Mouse (Mus musculus) frontal cortex, postnatal 14 days (tissue): ENCODE results near the gene Atp2c2.
A peak's percentile ranks its signal among the peaks of the same experiment; 100 is the strongest.

Experiments
- DNase-seq, 2 experiments: peaks; one replicate each; pipeline ENCODE4 v3.0.0; 2022; ENCODE audit warnings: low spot score in 2 of 2

Gene Atp2c2

DNA sequence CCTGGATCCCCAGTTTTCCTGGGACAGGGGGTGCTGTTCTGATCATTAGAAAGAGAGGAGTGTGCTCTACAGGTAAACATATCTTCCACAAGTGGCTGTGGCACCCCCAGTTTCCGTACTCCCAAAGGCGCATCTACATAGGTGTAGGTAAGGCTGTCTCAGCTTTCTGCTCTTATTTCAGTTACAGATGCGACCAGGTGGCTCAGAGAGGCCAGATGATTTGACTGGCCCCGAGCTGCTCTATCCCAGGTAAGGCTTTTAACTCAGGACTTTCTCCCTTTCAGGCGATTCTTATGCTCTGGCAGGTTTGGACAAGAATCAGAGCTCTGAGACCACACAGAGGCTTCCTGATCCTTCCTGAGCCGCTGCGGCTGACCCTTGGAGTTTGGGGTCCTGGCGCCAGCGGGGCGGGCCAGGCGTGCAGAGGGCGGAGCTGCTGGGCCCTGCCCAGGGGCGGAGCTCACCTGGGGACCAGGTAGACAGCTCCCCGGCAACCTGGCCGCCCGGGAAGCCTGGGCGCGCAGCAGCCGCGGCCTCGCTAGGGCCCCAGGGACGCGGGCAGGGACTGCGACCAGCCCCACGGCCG, at the start of gene Atp2c2:
TSS of gene Atp2c2 (plus strand) at position 461 of the 586 bp plus-strand sequence.
- DNase-seq, result no peak

GRCm38 (mm10) chr8:119651324-119651723, 48.5 kb upstream of the Atp2c2 start:
- DNase-seq, result no peak

- DNase-seq, result no peak
These were observed 42.9 kb upstream of the Atp2c2 start for GRCm38 (mm10) chr8:119656709-119657464.

GRCm38 (mm10) chr8:119661081-119661480, 38.7 kb upstream of the Atp2c2 start:
- peak; percentile 10 to 23 for DNase-seq

DNA sequence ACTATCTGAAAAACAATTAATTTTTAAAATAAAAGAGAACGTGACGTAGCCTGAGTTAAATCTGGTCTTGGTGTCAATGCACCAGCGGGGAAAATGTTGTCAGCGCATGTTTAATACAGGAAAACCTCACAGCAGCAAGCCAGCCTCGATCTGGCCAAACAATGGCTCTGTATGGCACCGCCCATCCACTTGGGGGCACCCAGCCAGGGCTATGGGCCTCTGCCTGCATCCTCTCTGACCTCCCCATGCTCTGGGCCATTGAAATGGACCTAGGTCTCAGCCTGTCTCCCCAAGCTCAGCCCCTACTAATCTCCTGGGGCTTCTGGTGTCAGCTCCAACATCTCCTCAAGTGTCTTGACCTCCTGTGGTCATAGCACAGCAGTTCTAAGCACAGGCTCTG, 37.9 kb upstream of the Atp2c2 start:
- no peak for DNase-seq

DNA sequence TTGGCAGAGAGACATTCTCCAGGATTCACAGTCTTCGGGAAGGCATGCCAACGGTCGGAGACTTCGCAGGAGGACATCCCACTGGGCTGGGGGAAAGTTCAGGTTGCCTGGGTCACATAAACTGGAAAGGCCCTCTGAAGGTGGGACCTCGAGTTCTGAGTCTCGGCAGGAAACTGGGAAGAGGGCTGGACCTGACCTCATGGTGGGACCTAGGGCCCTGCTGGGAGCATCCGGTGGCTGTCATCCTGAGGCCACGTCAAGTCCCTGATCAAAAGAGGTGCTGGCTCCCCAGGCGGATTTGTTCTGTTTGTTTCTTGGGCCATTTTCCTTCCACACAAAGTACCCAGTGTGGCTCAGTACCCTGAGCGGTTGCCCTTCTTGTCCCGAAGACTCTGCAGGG, 36.4 kb upstream of the Atp2c2 start:
- no peak for DNase-seq

- no peak for DNase-seq
These were observed 34.5 kb upstream of the Atp2c2 start for GRCm38 (mm10) chr8:119665270-119665669.

- DNase-seq, result no peak
These were observed 33.4 kb upstream of the Atp2c2 start, which contains the start of gene Wfdc1 for GRCm38 (mm10) chr8:119666219-119666951. Wfdc1 (plus strand) TSS chr8:119666365.

DNA sequence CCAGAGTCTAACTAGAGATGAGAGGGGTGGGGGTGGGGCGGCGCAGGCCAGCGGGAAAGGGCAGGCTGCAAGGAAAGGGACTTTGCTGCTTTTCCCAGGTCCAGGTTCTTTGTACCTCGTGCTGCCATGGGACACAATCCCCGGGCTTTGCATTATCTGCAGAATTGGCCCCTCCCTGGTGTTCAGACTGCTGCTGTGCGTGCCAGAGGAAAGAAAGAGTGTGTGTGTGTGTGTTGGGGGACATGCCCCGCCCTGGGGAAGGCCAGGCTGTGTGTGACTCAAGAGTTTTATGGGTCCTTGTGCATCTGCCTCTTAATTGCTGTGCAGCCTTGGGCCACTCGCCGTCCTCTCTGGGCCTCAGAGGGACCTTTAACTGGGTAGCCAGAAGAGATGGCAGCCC, 31.4 kb upstream of the Atp2c2 start:
- DNase-seq, result no peak

DNA sequence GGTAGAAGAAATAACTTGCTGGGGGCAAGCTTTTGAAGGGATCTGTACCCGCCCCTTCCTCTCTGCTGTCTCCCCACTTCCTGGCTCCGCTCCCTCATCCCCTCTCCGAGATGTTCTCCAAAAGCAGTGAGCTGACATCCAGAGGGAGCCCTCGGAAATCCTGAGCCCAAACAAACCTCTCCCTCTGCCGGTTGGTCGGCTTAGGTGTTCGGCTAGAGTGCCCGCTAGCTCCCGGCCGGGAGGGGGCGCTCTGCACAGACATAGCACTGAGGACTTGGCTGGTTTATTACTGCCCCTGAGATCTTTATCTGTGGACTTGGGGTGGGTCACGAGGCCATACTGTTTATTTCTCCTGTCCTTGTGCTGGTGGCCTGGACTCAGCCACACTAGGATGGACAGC, 30.5 kb upstream of the Atp2c2 start:
- DNase-seq, result no peak

DNA sequence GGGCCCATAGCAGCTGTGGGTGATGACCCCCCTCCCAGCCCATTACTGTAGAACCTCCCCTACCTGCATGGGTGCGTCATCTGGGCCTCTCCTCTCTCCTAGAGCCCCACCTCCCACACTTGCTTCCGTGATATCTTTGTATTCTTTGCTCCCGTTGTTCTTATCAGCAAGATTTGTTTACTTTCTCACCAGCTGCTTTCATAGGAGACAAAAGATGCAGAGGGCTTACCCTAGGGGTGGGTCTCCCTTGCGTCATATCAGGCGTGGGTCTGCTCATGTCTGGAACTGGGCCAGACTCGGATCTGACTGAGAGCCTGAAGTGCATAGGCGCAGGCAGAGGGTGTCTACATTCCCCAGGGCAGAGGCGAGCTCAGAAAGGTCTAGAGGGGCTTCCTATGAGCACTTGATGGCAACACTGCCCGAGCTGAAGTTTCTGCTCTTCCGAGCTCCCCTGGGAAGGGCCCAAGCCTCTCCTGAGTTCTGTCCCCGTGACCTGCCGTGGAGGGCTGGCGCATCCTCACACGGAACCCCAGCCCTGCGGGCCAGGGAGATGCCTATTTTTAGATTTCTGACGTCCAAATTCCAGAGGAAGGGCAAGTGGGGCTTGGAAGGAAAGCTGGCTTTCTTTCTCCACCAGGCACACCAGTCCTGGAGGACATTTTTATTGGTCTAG, 29.3 kb upstream of the Atp2c2 start:
- DNase-seq, result no peak

DNA sequence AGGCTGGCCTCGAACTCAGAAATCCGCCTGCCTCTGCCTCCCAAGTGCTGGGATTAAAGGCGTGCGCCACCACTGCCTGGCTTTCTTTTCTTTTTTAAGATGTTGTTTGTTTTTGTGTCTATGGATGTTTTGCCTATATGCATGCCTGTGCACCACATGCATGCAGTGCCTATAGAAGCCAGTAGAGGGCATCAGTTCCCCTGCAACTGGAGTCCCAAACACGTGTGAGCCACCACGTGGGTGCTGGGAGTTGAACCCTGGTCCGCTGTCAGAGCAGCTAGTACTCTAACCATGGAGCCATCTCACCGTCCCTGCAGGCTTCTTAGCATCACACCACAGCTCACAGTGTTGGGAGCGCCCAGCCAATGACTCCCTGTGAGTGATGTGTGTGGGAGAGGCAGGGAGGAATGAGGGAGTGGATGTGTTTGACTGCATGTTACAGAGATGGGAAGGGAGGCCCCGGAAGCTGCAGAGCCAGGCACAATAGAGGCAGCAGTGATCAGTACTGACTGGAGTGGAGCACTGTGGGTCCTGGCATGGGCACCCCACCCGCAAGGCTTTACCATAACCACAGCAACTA, 25.7 kb upstream of the Atp2c2 start:
- no peak for DNase-seq

- no peak for DNase-seq
These were observed 24.4 kb upstream of the Atp2c2 start for GRCm38 (mm10) chr8:119675457-119675856.

DNA sequence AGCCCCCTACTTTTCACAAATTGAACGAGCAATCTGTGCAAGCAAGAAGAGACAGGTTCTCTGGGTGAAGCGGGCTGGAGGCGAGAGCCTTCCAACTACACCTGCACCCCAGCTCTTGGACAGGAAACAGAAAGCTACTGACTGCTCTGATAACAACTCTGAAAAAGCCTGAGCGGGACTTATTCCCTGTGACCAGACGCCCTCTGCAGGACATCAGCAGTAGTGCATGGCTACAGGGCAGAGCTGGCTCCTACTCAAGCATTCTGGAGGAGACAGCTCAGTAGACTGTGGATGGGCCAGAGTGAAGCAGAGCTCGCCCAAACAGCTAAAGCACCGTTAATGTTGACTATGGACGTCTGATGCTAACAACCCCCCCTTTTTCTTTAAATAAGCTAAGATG, 23.4 kb upstream of the Atp2c2 start:
- peak; percentile 79 to 92 for DNase-seq

DNA sequence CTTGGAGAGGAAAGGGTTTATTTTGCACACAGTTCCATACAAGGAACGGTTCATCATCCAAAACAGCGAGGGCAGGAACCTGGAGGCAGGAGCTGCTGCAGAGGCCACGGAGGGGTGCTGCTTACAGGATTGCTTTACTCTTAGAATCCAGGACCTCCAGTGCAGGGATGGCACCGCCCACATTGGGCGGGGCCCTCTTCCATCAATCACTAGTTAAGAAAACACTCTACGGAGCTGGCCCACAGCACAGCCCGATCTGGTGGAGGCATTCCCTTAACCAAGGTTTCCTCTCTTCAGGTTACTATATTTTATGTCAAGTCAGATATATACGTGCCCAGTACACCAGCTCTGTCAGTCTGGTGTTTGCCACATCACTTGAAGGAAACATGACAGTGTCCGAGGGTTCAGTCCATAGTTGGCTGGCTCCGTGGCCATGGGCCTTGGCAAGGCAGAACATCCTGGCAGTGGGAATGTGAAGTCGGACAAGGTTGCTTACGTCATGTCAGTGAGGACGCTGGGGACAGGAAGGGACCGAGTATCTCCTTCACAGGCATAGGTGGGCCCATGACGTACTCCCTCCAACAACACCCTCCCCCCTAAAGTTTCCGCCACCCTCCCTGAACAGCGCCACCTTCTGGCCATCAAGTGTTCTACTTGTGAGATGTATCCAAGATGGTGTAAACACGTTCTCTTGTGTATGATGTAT, 21.5 kb upstream of the Atp2c2 start:
- DNase-seq, result no peak

GRCm38 (mm10) chr8:119679184-119679583, 20.6 kb upstream of the Atp2c2 start:
- no peak for DNase-seq

- no peak for DNase-seq
These were observed 9.2 kb upstream of the Atp2c2 start for GRCm38 (mm10) chr8:119690602-119691001.

DNA sequence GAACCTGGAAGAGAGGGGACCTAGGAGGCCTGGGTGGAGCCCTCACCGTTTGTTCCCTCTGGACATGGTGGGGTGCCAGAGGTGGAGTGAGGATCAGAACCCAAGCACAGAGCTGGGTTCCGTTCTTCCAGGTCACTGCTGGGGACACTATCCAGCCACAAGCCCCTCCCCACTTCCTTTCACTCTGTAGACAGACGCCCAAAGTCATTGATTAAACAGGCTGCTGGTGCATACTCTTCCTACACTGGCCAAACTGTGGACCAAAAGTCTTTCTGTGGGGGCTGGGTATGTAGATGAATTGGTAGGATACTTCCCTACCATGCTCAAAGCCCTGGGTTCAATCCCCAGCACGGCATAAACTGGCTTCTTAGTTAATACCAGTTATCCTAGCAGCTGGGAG, 7.8 kb upstream of the Atp2c2 start:
- no peak for DNase-seq

- no peak for DNase-seq
These were observed 5.1 kb upstream of the Atp2c2 start for GRCm38 (mm10) chr8:119694696-119695095.

DNA sequence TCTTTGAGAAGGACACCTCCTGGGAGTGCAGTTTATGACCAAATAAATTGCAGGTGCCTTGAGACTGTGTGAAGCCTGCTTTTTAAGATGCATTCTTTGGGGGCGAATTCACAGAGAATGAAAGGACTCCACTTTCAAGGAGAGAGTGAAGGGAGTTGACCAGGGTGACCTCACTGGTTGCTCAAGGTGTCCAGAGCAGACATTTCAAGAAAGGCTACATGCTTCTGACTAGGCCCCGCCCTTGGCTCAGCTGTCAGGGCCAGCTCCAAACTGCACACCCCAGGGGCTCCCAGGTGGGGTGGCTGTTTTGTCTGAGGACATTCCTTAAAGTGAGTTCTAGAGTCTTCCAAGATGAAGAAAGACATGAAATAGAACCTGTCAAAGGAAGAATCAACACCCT, 2.6 kb upstream of the Atp2c2 start:
- DNase-seq, result no peak

- DNase-seq, result peak in 1 of 2 experiments; percentile 19
These were observed 849 bp upstream of the Atp2c2 start for GRCm38 (mm10) chr8:119698960-119699359.
